Mouse (Mus musculus): ENCODE results near the gene Muc1. TPM values are rescaled to one million over a fixed set of nuclear protein-coding genes. Genes with fewer than 3 reads are reported as not detected.
A peak's percentile ranks its signal among the peaks of the same experiment; 100 is the strongest.

Muc1 gene
- polyA plus RNA-seq, 1 experiment = 1.5 TPM

GRCm38 (mm10) chr3:89247466-89247865 is 18.6 kb downstream of the Muc1 start:
- H3K4me1 ChIP-seq (ENCODE audit: control insufficient read depth, insufficient read depth, low read length) = peaks cover 2% of the 10 kb centered on the region

DNA sequence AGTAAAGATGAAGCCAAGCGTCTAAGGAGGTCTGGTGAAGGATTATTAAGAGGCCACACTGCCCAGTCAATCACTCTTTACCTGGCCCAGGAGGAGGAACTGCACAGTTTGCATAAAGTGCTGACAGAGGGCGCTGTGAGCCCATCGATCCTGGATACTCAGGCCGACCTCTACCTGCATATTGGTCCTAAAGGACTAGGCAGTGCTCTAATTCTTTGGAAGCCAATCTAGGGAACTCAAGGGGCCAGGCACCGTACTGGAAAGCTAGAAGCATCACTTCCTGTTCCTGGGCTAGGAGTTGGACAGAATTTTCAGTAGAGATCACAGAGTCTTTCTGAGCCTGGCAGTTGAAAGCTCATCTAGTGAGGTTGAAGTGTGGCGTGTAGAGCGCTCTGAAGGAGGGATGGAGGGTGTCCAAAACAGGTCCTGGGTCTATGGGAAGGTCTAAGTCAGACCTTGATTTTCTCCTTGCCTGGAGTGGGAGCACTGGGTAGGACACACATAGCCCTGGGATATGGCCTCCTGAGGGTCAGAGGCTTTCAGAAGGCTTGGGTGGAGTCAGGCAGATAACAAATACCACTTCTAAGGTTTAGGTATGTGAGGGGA is 21.7 kb downstream of the Muc1 start:
- Histone ChIP-seq H3K9ac (ENCODE audit: low read depth, poor library complexity, severe bottlenecking) (no peak overlapping the region), H3K9me3 (replicated peaks; ENCODE audit: control insufficient read depth, insufficient read depth, low read length, poor library complexity, severe bottlenecking) (no peaks in the 10 kb centered on the region), H3K27ac (ENCODE audit: insufficient read depth, low read length) (peak overlapping the region; percentile 74), H3K4me3 (ENCODE audit: low read depth, low read length) (no peak overlapping the region), H3K4me1 (ENCODE audit: control insufficient read depth, insufficient read depth, low read length) (peaks cover 3% of the 10 kb centered on the region), H3K36me3 (ENCODE audit: control insufficient read depth, insufficient read depth, low read length, poor library complexity, severe bottlenecking) (0 out of 2 replicates have a peak, but pooled peaks cover 2% of the 10 kb centered on the region), H3K27me3 (ENCODE audit: control insufficient read depth, insufficient read depth, low read length, poor library complexity, severe bottlenecking) (no peaks in the 10 kb centered on the region)
- no peak for TF ChIP-seq EP300 (IDR thresholded peaks at IDR 0.05; ENCODE audit: insufficient read depth, low read depth, low read length)
- no peak for TF ChIP-seq POLR2A (IDR thresholded peaks at IDR 0.05; ENCODE audit: insufficient read depth, low read length)
- TF ChIP-seq CTCF (IDR thresholded peaks at IDR 0.05; ENCODE audit: low read depth, low read length) = no peak

More at GRCm38 (mm10) chr3:89247466-89247865, 18.6 kb downstream of the Muc1 start:
- Histone ChIP-seq H3K4me3 (ENCODE audit: low read depth, low read length) (peak overlapping the region; percentile 11; the same call in 1 of the 2 replicates), H3K36me3 (ENCODE audit: control insufficient read depth, insufficient read depth, low read length, poor library complexity, severe bottlenecking) (0 out of 2 replicates have a peak, but pooled peaks cover 2% of the 10 kb centered on the region), H3K27ac (ENCODE audit: insufficient read depth, low read length) (no peak overlapping the region), H3K27me3 (ENCODE audit: control insufficient read depth, insufficient read depth, low read length, poor library complexity, severe bottlenecking) (no peaks in the 10 kb centered on the region), H3K9me3 (replicated peaks; ENCODE audit: control insufficient read depth, insufficient read depth, low read length, poor library complexity, severe bottlenecking) (no peaks in the 10 kb centered on the region), H3K9ac (ENCODE audit: low read depth, poor library complexity, severe bottlenecking) (peak overlapping the region; percentile 84; the same call in 1 of the 2 replicates)
- TF ChIP-seq CTCF (IDR thresholded peaks at IDR 0.05; ENCODE audit: low read depth, low read length) (no peak), EP300 (IDR thresholded peaks at IDR 0.05; ENCODE audit: insufficient read depth, low read depth, low read length) (no peak), POLR2A (IDR thresholded peaks at IDR 0.05; ENCODE audit: insufficient read depth, low read length) (no peak)

- Histone ChIP-seq H3K27me3 (ENCODE audit: control insufficient read depth, insufficient read depth, low read length, poor library complexity, severe bottlenecking) (no peaks in the 10 kb centered on the region), H3K4me3 (ENCODE audit: low read depth, low read length) (peak overlapping the region; percentile 42), H3K9me3 (replicated peaks; ENCODE audit: control insufficient read depth, insufficient read depth, low read length, poor library complexity, severe bottlenecking) (no peaks in the 10 kb centered on the region), H3K36me3 (ENCODE audit: control insufficient read depth, insufficient read depth, low read length, poor library complexity, severe bottlenecking) (0 out of 2 replicates have a peak, but pooled peaks cover 2% of the 10 kb centered on the region), H3K4me1 (ENCODE audit: control insufficient read depth, insufficient read depth, low read length) (peaks cover 3% of the 10 kb centered on the region), H3K27ac (ENCODE audit: insufficient read depth, low read length) (peak overlapping the region; percentile 74), H3K9ac (ENCODE audit: low read depth, poor library complexity, severe bottlenecking) (no peak overlapping the region)
- TF ChIP-seq CTCF (IDR thresholded peaks at IDR 0.05; ENCODE audit: low read depth, low read length) (no peak), EP300 (IDR thresholded peaks at IDR 0.05; ENCODE audit: insufficient read depth, low read depth, low read length) (no peak), POLR2A (IDR thresholded peaks at IDR 0.05; ENCODE audit: insufficient read depth, low read length) (no peak)
Observed at GRCm38 (mm10) chr3:89251365-89251895, 22.6 kb downstream of the Muc1 start.

DNA sequence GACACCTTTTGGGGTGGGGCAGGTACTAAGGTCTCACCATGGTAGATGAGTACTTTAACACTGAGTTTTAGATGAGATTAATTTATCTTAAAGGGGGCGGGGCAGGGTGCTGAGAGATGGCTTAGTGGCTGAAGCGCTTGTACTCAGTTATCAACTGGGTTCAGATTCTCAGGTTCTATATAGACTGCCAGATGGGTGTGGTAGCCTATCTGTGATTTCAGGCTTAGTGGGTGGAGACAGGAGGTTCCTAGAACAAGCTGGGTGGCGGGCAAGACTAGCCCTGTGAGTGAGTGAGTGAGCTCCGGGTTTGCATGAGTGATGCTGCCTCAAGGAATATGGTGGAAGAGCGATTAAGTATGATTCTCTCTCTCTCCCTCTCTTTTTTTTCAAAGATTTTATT is 26.1 kb downstream of the Muc1 start:
- H3K9ac ChIP-seq (ENCODE audit: low read depth, poor library complexity, severe bottlenecking) = no peak overlapping the region
- no peaks in the 10 kb centered on the region for H3K27me3 ChIP-seq (ENCODE audit: control insufficient read depth, insufficient read depth, low read length, poor library complexity, severe bottlenecking)
- H3K36me3 ChIP-seq (ENCODE audit: control insufficient read depth, insufficient read depth, low read length, poor library complexity, severe bottlenecking) = no peaks in the 10 kb centered on the region
- H3K4me1 ChIP-seq (ENCODE audit: control insufficient read depth, insufficient read depth, low read length) = peaks cover 3% of the 10 kb centered on the region
- no peak overlapping the region for H3K4me3 ChIP-seq (ENCODE audit: low read depth, low read length)
- TF ChIP-seq CTCF (IDR thresholded peaks at IDR 0.05; ENCODE audit: low read depth, low read length) = no peak
- TF ChIP-seq POLR2A (IDR thresholded peaks at IDR 0.05; ENCODE audit: insufficient read depth, low read length) = no peak
- TF ChIP-seq EP300 (IDR thresholded peaks at IDR 0.05; ENCODE audit: insufficient read depth, low read depth, low read length) = no peak
- H3K9me3 ChIP-seq (replicated peaks; ENCODE audit: control insufficient read depth, insufficient read depth, low read length, poor library complexity, severe bottlenecking) = no peaks in the 10 kb centered on the region
- H3K27ac ChIP-seq (ENCODE audit: insufficient read depth, low read length) = no peak overlapping the region

- Histone ChIP-seq H3K4me1 (ENCODE audit: control insufficient read depth, insufficient read depth, low read length) (peaks cover 3% of the 10 kb centered on the region), H3K27me3 (ENCODE audit: control insufficient read depth, insufficient read depth, low read length, poor library complexity, severe bottlenecking) (no peaks in the 10 kb centered on the region), H3K36me3 (ENCODE audit: control insufficient read depth, insufficient read depth, low read length, poor library complexity, severe bottlenecking) (no peaks in the 10 kb centered on the region), H3K9ac (ENCODE audit: low read depth, poor library complexity, severe bottlenecking) (no peak overlapping the region), H3K4me3 (ENCODE audit: low read depth, low read length) (no peak overlapping the region), H3K27ac (ENCODE audit: insufficient read depth, low read length) (no peak overlapping the region), H3K9me3 (replicated peaks; ENCODE audit: control insufficient read depth, insufficient read depth, low read length, poor library complexity, severe bottlenecking) (no peaks in the 10 kb centered on the region)
- no peak for TF ChIP-seq EP300 (IDR thresholded peaks at IDR 0.05; ENCODE audit: insufficient read depth, low read depth, low read length)
- TF ChIP-seq POLR2A (IDR thresholded peaks at IDR 0.05; ENCODE audit: insufficient read depth, low read length) = no peak
- TF ChIP-seq CTCF (IDR thresholded peaks at IDR 0.05; ENCODE audit: low read depth, low read length) = no peak
Observed at GRCm38 (mm10) chr3:89256177-89256576, 27.3 kb downstream of the Muc1 start.

- Histone ChIP-seq H3K27me3 (ENCODE audit: control insufficient read depth, insufficient read depth, low read length, poor library complexity, severe bottlenecking) (no peaks in the 10 kb centered on the region), H3K9ac (ENCODE audit: low read depth, poor library complexity, severe bottlenecking) (no peak within 1 kb of the TSS), H3K4me1 (ENCODE audit: control insufficient read depth, insufficient read depth, low read length) (peaks cover 2% of the 10 kb centered on the region), H3K9me3 (replicated peaks; ENCODE audit: control insufficient read depth, insufficient read depth, low read length, poor library complexity, severe bottlenecking) (no peaks in the 10 kb centered on the region), H3K4me3 (ENCODE audit: low read depth, low read length) (no peak within 1 kb of the TSS), H3K36me3 (ENCODE audit: control insufficient read depth, insufficient read depth, low read length, poor library complexity, severe bottlenecking) (no peaks in the 10 kb centered on the region), H3K27ac (ENCODE audit: insufficient read depth, low read length) (no peak within 1 kb of the TSS)
- TF ChIP-seq EP300 (IDR thresholded peaks at IDR 0.05; ENCODE audit: insufficient read depth, low read depth, low read length) = no peak
- TF ChIP-seq POLR2A (IDR thresholded peaks at IDR 0.05; ENCODE audit: insufficient read depth, low read length) = no peak
Observed at GRCm38 (mm10) chr3:89259076-89259475, 30.2 kb downstream of the Muc1 start, which contains the start of gene Dpm3. TSS of gene Dpm3 (plus strand) at chr3:89259358.

Measured in ES-Bruce4 (cell line).